In genomic region chr6:97518467-97518866, GRCm38 (mm10) we compare ENCODE assay signal across 13 mouse cellular contexts.
DNase-seq lines count a peak whose midpoint lies in the region; ATAC-seq and TF ChIP-seq lines count a peak whose summit lies in the region.
"Had no signal": no experiment of that assay in that cellular context is flagged by ENCODE, and none has a peak within 500 bp of the region (broad histone marks: within the 10 kb centered on the region; RNA-seq: fewer than 3 reads in every experiment).

No protein-coding gene starts in this region.

- H3K9me3 ChIP-seq in intestine, embryonic 16.5 days (ENCODE audit: control insufficient read depth, low read length): no peaks in the 10 kb centered on the region
- no peaks in the 10 kb centered on the region for H3K9me3 ChIP-seq in intestine, postnatal 0 days (ENCODE audit: control insufficient read depth)
- H3K9me3 ChIP-seq in midbrain, embryonic 11.5 days (ENCODE audit: control insufficient read depth, low read length): no peaks in the 10 kb centered on the region
- no peaks in the 10 kb centered on the region for H3K9me3 ChIP-seq in midbrain, embryonic 13.5 days
- H3K9me3 ChIP-seq in stomach, postnatal 0 days (ENCODE audit: control insufficient read depth, low read length): no peaks in the 10 kb centered on the region
- H3K9me3 ChIP-seq: limb, embryonic 13.5 days had no signal

- H3K9ac ChIP-seq in intestine, embryonic 16.5 days (ENCODE audit: low read depth, low read length): no peak overlapping the region
- H3K9ac ChIP-seq in intestine, postnatal 0 days (ENCODE audit: low read depth, low read length): no peak overlapping the region
- no peak overlapping the region for H3K9ac ChIP-seq in midbrain, embryonic 11.5 days (ENCODE audit: low read length)
- H3K9ac ChIP-seq in midbrain, embryonic 13.5 days (replicated peaks): no peak overlapping the region
- no peak overlapping the region for H3K9ac ChIP-seq in stomach, postnatal 0 days (ENCODE audit: low read length)
- H3K9ac ChIP-seq: limb, embryonic 13.5 days had no signal

- no peak overlapping the region for H3K4me2 ChIP-seq in intestine, embryonic 16.5 days (ENCODE audit: low read depth, low read length)
- H3K4me2 ChIP-seq in intestine, postnatal 0 days (replicated peaks; ENCODE audit: low read depth): no peak overlapping the region
- no peak overlapping the region for H3K4me2 ChIP-seq in midbrain, embryonic 11.5 days
- no peak overlapping the region for H3K4me2 ChIP-seq in midbrain, embryonic 13.5 days (replicated peaks)
- H3K4me2 ChIP-seq in stomach, postnatal 0 days (replicated peaks; ENCODE audit: low read depth): no peak overlapping the region
- H3K4me2 ChIP-seq: limb, embryonic 13.5 days had no signal

- H3K27ac ChIP-seq in intestine, embryonic 16.5 days (ENCODE audit: low read length): no peak overlapping the region
- H3K27ac ChIP-seq in intestine, postnatal 0 days (ENCODE audit: low read depth, low read length): no peak overlapping the region
- H3K27ac ChIP-seq in midbrain, embryonic 11.5 days (ENCODE audit: low read depth, low read length): 0 out of 2 replicates have a peak overlapping the region, but pooled peaks have one; percentile 9
- H3K27ac ChIP-seq in midbrain, embryonic 13.5 days: no peak overlapping the region
- no peak overlapping the region for H3K27ac ChIP-seq in stomach, postnatal 0 days (replicated peaks)
- H3K27ac ChIP-seq: limb, embryonic 13.5 days had no signal

- 0 out of 2 replicates have a peak, but pooled peaks have one; percentile 21 for ATAC-seq in intestine, embryonic 16.5 days
- ATAC-seq in intestine, postnatal 0 days: no peak
- peak; percentile 40; the same call in 1 of the 2 replicates for ATAC-seq in midbrain, embryonic 11.5 days (ENCODE audit: low FRiP score)
- ATAC-seq in midbrain, embryonic 13.5 days: no peak
- peak; percentile 62; the same call in 1 of the 2 replicates for ATAC-seq in stomach, postnatal 0 days (ENCODE audit: low FRiP score, low TSS enrichment)

- no peak for TF ChIP-seq EP300 in stomach, postnatal 0 days (optimal IDR thresholded peaks at IDR 0.05)

- no peaks in the 10 kb centered on the region for H3K36me3 ChIP-seq in intestine, embryonic 16.5 days (ENCODE audit: control insufficient read depth, insufficient read depth, low read length)
- no peaks in the 10 kb centered on the region for H3K36me3 ChIP-seq in intestine, postnatal 0 days (ENCODE audit: control insufficient read depth, insufficient read depth)
- no peaks in the 10 kb centered on the region for H3K36me3 ChIP-seq in midbrain, embryonic 11.5 days (ENCODE audit: control insufficient read depth, insufficient read depth, low read length)
- no peaks in the 10 kb centered on the region for H3K36me3 ChIP-seq in midbrain, embryonic 13.5 days
- H3K36me3 ChIP-seq in stomach, postnatal 0 days (ENCODE audit: control insufficient read depth, insufficient read depth, low read length): no peaks in the 10 kb centered on the region
- H3K36me3 ChIP-seq: limb, embryonic 13.5 days had no signal

- DNase-seq in midbrain, embryonic 11.5 days (ENCODE audit: low spot score, missing footprints): no peak
- DNase-seq in heart, postnatal 10 days: peak; percentile 19 to 24
- no peak for DNase-seq in stomach, postnatal 0 days (ENCODE audit: low spot score)
- DNase-seq in embryo, embryonic 11 days: no peak
- DNase-seq: cerebellum, adult 18-20 months; gastrocnemius, postnatal 14 days; thymus, adult 2 months had no signal

- H3K27me3 ChIP-seq in intestine, embryonic 16.5 days (replicated peaks; ENCODE audit: control insufficient read depth, insufficient read depth, low read length): no peaks in the 10 kb centered on the region
- no peaks in the 10 kb centered on the region for H3K27me3 ChIP-seq in intestine, postnatal 0 days (replicated peaks; ENCODE audit: control insufficient read depth, insufficient read depth, low read length)
- no peaks in the 10 kb centered on the region for H3K27me3 ChIP-seq in midbrain, embryonic 11.5 days (ENCODE audit: control insufficient read depth, insufficient read depth, low read length)
- no peaks in the 10 kb centered on the region for H3K27me3 ChIP-seq in midbrain, embryonic 13.5 days
- no peaks in the 10 kb centered on the region for H3K27me3 ChIP-seq in stomach, postnatal 0 days (ENCODE audit: control insufficient read depth, insufficient read depth, low read length)

- intact Hi-C loops in heart, postnatal 10 days (cut with DNase I): no loop called here

- no peak overlapping the region for H3K4me3 ChIP-seq in intestine, embryonic 16.5 days (ENCODE audit: low read length)
- no peak overlapping the region for H3K4me3 ChIP-seq in intestine, postnatal 0 days (ENCODE audit: low read depth, low read length)
- no peak overlapping the region for H3K4me3 ChIP-seq in midbrain, embryonic 11.5 days (ENCODE audit: low read depth, low read length)
- H3K4me3 ChIP-seq in midbrain, embryonic 13.5 days (replicated peaks): no peak overlapping the region
- H3K4me3 ChIP-seq in stomach, postnatal 0 days (ENCODE audit: low read depth, low read length): no peak overlapping the region
- H3K4me3 ChIP-seq: erythroblast, embryonic 14.5 days; limb, embryonic 13.5 days; myocyte had no signal

- peaks cover 6% of the 10 kb centered on the region for H3K4me1 ChIP-seq in intestine, embryonic 16.5 days (ENCODE audit: control insufficient read depth, insufficient read depth, low read length)
- H3K4me1 ChIP-seq in intestine, postnatal 0 days (replicated peaks; ENCODE audit: control insufficient read depth, insufficient read depth, low read length): no peaks in the 10 kb centered on the region
- peaks cover 16% of the 10 kb centered on the region for H3K4me1 ChIP-seq in midbrain, embryonic 11.5 days (ENCODE audit: control insufficient read depth, insufficient read depth, low read length)
- peaks cover 34% of the 10 kb centered on the region for H3K4me1 ChIP-seq in midbrain, embryonic 13.5 days (replicated peaks)
- no peaks in the 10 kb centered on the region for H3K4me1 ChIP-seq in stomach, postnatal 0 days (replicated peaks; ENCODE audit: control insufficient read depth, insufficient read depth)

- TF ChIP-seq CTCF in intestine, postnatal 0 days (IDR thresholded peaks at IDR 0.05; ENCODE audit: low read depth): no peak
- TF ChIP-seq CTCF in stomach, postnatal 0 days (IDR thresholded peaks at IDR 0.05; ENCODE audit: low read depth): no peak

- WGBS in intestine, embryonic 16.5 days: 10% methylated on average over 2 of the region's 2 CpGs
- 28% methylated on average over 2 of the region's 2 CpGs for WGBS in intestine, postnatal 0 days
- WGBS in midbrain, embryonic 11.5 days: 16% methylated on average over 2 of the region's 2 CpGs
- WGBS in midbrain, embryonic 13.5 days: 14% methylated on average over 2 of the region's 2 CpGs
- 24% methylated on average over 2 of the region's 2 CpGs for WGBS in stomach, postnatal 0 days

Comparison
In these comparisons a context has a peak if more than half of its experiments do, and no peak if none do; other contexts are left out.
1. ATAC-seq: peak in intestine, embryonic 16.5 days (single experiment), midbrain, embryonic 11.5 days (single experiment) and stomach, postnatal 0 days (single experiment); none in intestine, postnatal 0 days (single experiment) and midbrain, embryonic 13.5 days (single experiment).
2. DNase-seq: peak in heart, postnatal 10 days (2 of 2); none in midbrain, embryonic 11.5 days (single experiment), stomach, postnatal 0 days (single experiment) and embryo, embryonic 11 days (single experiment).